Mouse (Mus musculus) brain, embryonic 14.5 days (tissue): Measurements from ENCODE around the gene Mfn2.

Source experiments
- CTCF ChIP-seq: fragments of 200-500 bp; IDR thresholded peaks from 2 replicates; pipeline ENCODE4 v1.5.1; 2012; ENCODE audit warnings: inconsistent platforms, mild to moderate bottlenecking, moderate library complexity, borderline replicate concordance; ENCODE audit not compliant: insufficient read depth, insufficient read length; ENCODE audit errors: extremely low read depth
- POLR2A ChIP-seq: fragments of 200-500 bp; IDR thresholded peaks from 2 replicates; pipeline ENCODE4 v1.6.1; 2012; ENCODE audit warnings: mild to moderate bottlenecking, inconsistent platforms, borderline replicate concordance; ENCODE audit not compliant: poor library complexity, insufficient read depth, insufficient read length, severe bottlenecking; ENCODE audit errors: extremely low read depth

DNA sequence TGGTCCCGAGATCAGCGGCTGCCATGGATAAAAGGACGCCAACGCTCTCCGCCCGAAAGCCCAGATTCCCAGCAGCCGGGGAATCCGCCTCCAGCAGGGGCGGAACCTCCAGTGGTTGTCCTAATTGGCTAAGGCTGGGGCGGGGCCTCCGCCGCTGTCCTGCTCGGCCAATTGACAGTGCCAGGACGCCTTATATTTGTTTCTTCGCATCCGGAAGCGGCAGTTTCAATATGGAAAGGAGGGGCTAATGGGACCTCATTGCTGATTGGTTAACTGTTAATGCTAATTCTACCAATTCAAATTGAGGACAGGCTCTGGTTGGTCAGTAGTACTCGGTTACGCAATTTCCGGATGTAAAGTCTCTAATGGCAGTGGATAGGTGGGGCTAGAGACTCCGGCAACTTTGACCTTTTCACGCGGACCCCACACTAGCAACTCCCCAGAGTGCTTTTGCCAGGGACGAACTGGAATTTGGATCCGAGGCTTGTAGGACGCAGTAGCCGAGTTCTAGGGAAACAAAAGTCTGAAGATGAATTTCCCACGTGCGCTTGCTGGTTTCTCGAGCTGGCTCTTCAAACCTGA lies 36.0 kb downstream of the Mfn2 start, which contains the start of the genes Miip and Fv1:
- TF ChIP-seq CTCF (0 out of 2 replicates have a peak, but pooled peaks have one; percentile 5), POLR2A (peak; percentile 49; the same call in 1 of the 2 replicates)
